Mouse (Mus musculus): Measurements from ENCODE around the gene B3galt6. TPM values are rescaled to one million over a fixed set of nuclear protein-coding genes. Genes with fewer than 3 reads are reported as not detected.

Gene B3galt6
- polyA plus RNA-seq, 1 experiment from 2014 or later = 12.0 TPM

GRCm38 (mm10) chr4:155943534-155944249, 48.8 kb downstream of the B3galt6 start, which contains the start of gene Ube2j2:
Ube2j2 (plus strand) TSS chr4:155943831.
- H3K27ac ChIP-seq (ENCODE audit: low read length) = peak within 1 kb of the TSS; percentile 84
- under 1% methylated on average over 84 of the region's 85 CpGs for WGBS
- peak within 1 kb of the TSS; percentile 93 for H3K4me3 ChIP-seq (ENCODE audit: low read length)
- no peaks in the 10 kb centered on the region for H3K9me3 ChIP-seq (ENCODE audit: control insufficient read depth, low read length)
- peak; percentile 98 for ATAC-seq
- no peaks in the 10 kb centered on the region for H3K36me3 ChIP-seq (ENCODE audit: control insufficient read depth, insufficient read depth, low read length)
- H3K4me2 ChIP-seq (ENCODE audit: low read depth, low read length) = peak within 1 kb of the TSS; percentile 94
- H3K27me3 ChIP-seq (replicated peaks; ENCODE audit: control insufficient read depth, insufficient read depth, low read length) = no peaks in the 10 kb centered on the region
- peak within 1 kb of the TSS; percentile 96 for H3K9ac ChIP-seq (ENCODE audit: low read depth, low read length)
- peaks cover 19% of the 10 kb centered on the region for H3K4me1 ChIP-seq (ENCODE audit: control insufficient read depth, insufficient read depth, low read length)

GRCm38 (mm10) chr4:155943049-155943452, 49.4 kb downstream of the B3galt6 start:
- H3K4me3 ChIP-seq (ENCODE audit: low read length) = peak overlapping the region; percentile 93
- H3K4me2 ChIP-seq (ENCODE audit: low read depth, low read length) = peak overlapping the region; percentile 94
- peak overlapping the region; percentile 96 for H3K9ac ChIP-seq (ENCODE audit: low read depth, low read length)
- peak overlapping the region; percentile 84 for H3K27ac ChIP-seq (ENCODE audit: low read length)
- H3K36me3 ChIP-seq (ENCODE audit: control insufficient read depth, insufficient read depth, low read length) = no peaks in the 10 kb centered on the region
- 1% methylated on average over 17 of the region's 17 CpGs for whole genome bisulfite sequencing
- no peaks in the 10 kb centered on the region for H3K9me3 ChIP-seq (ENCODE audit: control insufficient read depth, low read length)
- peaks cover 19% of the 10 kb centered on the region for H3K4me1 ChIP-seq (ENCODE audit: control insufficient read depth, insufficient read depth, low read length)
- ATAC-seq = peak; percentile 34
- no peaks in the 10 kb centered on the region for H3K27me3 ChIP-seq (replicated peaks; ENCODE audit: control insufficient read depth, insufficient read depth, low read length)

Other genes with a start within 250 kb of the B3galt6 start
- gene Atad3a, start 231.6 kb downstream of the B3galt6 start, polyA plus RNA-seq (2015; fragmentation: Nextera tagmentation; extraction: Ambion mirVana) = 142 and 150 TPM in 2 replicates
- gene Vwa1, start 218.0 kb downstream of the B3galt6 start, polyA plus RNA-seq (2015; fragmentation: Nextera tagmentation; extraction: Ambion mirVana) = 18.9 TPM in 2 replicates
- gene Tmem88b, start 206.8 kb downstream of the B3galt6 start, polyA plus RNA-seq (2015; fragmentation: Nextera tagmentation; extraction: Ambion mirVana) = 0.89 and 1.1 TPM in 2 replicates
- gene Ankrd65, start 202.2 kb downstream of the B3galt6 start, polyA plus RNA-seq (2015; fragmentation: Nextera tagmentation; extraction: Ambion mirVana) = not detected in 2 replicates
- gene Mrpl20, start 189.8 kb downstream of the B3galt6 start, polyA plus RNA-seq (2015; fragmentation: Nextera tagmentation; extraction: Ambion mirVana) = 210 and 226 TPM in 2 replicates
- 130 and 131 TPM in 2 replicates for gene Ccnl2, start 180.2 kb downstream of the B3galt6 start, polyA plus RNA-seq (2015; fragmentation: Nextera tagmentation; extraction: Ambion mirVana)
- gene Aurkaip1, start 161.4 kb downstream of the B3galt6 start, polyA plus RNA-seq (2015; fragmentation: Nextera tagmentation; extraction: Ambion mirVana) = 180 and 196 TPM in 2 replicates
- 76.3 and 80.5 TPM in 2 replicates for gene Mxra8, start 153.0 kb downstream of the B3galt6 start, polyA plus RNA-seq (2015; fragmentation: Nextera tagmentation; extraction: Ambion mirVana)
- 3.7 and 4.7 TPM in 2 replicates for gene Dvl1, start 145.2 kb downstream of the B3galt6 start, polyA plus RNA-seq (2015; fragmentation: Nextera tagmentation; extraction: Ambion mirVana)
- gene Tas1r3, start 129.3 kb downstream of the B3galt6 start, polyA plus RNA-seq (2015; fragmentation: Nextera tagmentation; extraction: Ambion mirVana) = 0.28 and 0.32 TPM in 2 replicates
- gene Cptp, start 123.2 kb downstream of the B3galt6 start, polyA plus RNA-seq (2015; fragmentation: Nextera tagmentation; extraction: Ambion mirVana) = 23.6 and 24.9 TPM in 2 replicates
- gene Ints11, start 123.1 kb downstream of the B3galt6 start, polyA plus RNA-seq (2015; fragmentation: Nextera tagmentation; extraction: Ambion mirVana) = 60.0 and 67.1 TPM in 2 replicates
- 49.4 and 58.6 TPM in 2 replicates for gene Pusl1, start 100.9 kb downstream of the B3galt6 start, polyA plus RNA-seq (2015; fragmentation: Nextera tagmentation; extraction: Ambion mirVana)
- 9.8 and 10.8 TPM in 2 replicates for gene Acap3, start 100.8 kb downstream of the B3galt6 start, polyA plus RNA-seq (2015; fragmentation: Nextera tagmentation; extraction: Ambion mirVana)
- gene Ube2j2, start 48.8 kb downstream of the B3galt6 start, polyA plus RNA-seq (2015; fragmentation: Nextera tagmentation; extraction: Ambion mirVana) = 89.5 and 93.4 TPM in 2 replicates
- gene C1qtnf12, start 30.3 kb downstream of the B3galt6 start, polyA plus RNA-seq (2015; fragmentation: Nextera tagmentation; extraction: Ambion mirVana) = 59.9 and 75.4 TPM in 2 replicates
- 165 and 171 TPM in 2 replicates for gene Sdf4, start 223 bp upstream of the B3galt6 start, polyA plus RNA-seq (2015; fragmentation: Nextera tagmentation; extraction: Ambion mirVana)
- gene Tnfrsf4, start 21.2 kb upstream of the B3galt6 start, polyA plus RNA-seq (2015; fragmentation: Nextera tagmentation; extraction: Ambion mirVana) = 0.55 and 0.86 TPM in 2 replicates
- gene Tnfrsf18, start 33.5 kb upstream of the B3galt6 start, polyA plus RNA-seq (2015; fragmentation: Nextera tagmentation; extraction: Ambion mirVana) = 1.0 and 1.4 TPM in 2 replicates
- 4.2 and 4.7 TPM in 2 replicates for gene Ttll10, start 66.8 kb upstream of the B3galt6 start, polyA plus RNA-seq (2015; fragmentation: Nextera tagmentation; extraction: Ambion mirVana)
- gene 9430015G10Rik, start 117.3 kb upstream of the B3galt6 start, polyA plus RNA-seq (2015; fragmentation: Nextera tagmentation; extraction: Ambion mirVana) = 21.4 and 22.3 TPM in 2 replicates
- gene Rnf223, start 137.9 kb upstream of the B3galt6 start, polyA plus RNA-seq (2015; fragmentation: Nextera tagmentation; extraction: Ambion mirVana) = 0.09 and 0.10 TPM in 2 replicates
- 35.9 and 38.0 TPM in 2 replicates for gene Agrn, start 204.8 kb upstream of the B3galt6 start, polyA plus RNA-seq (2015; fragmentation: Nextera tagmentation; extraction: Ambion mirVana)
- gene Isg15, start 208.2 kb upstream of the B3galt6 start, polyA plus RNA-seq (2015; fragmentation: Nextera tagmentation; extraction: Ambion mirVana) = 1.8 and 2.9 TPM in 2 replicates
- 2.1 and 2.3 TPM in 2 replicates for gene AW011738, start 210.7 kb upstream of the B3galt6 start, polyA plus RNA-seq (2015; fragmentation: Nextera tagmentation; extraction: Ambion mirVana)
- 0.20 and 0.35 TPM in 2 replicates for gene Perm1, start 223.2 kb upstream of the B3galt6 start, polyA plus RNA-seq (2015; fragmentation: Nextera tagmentation; extraction: Ambion mirVana)
- 11.7 and 13.8 TPM in 2 replicates for gene Plekhn1, start 242.2 kb upstream of the B3galt6 start, polyA plus RNA-seq (2015; fragmentation: Nextera tagmentation; extraction: Ambion mirVana)
- 63.9 and 69.1 TPM in 2 replicates for gene Noc2l, start 243.4 kb upstream of the B3galt6 start, polyA plus RNA-seq (2015; fragmentation: Nextera tagmentation; extraction: Ambion mirVana)